Mouse (Mus musculus) liver, embryonic 14.5 days (tissue): ENCODE data around the gene Ankrd55.

Experiments used
- CTCF ChIP-seq: IDR thresholded peaks from 2 replicates; pipeline ENCODE4 v1.5.1; 2016; ENCODE audit warnings: antibody characterized with exemption, low read depth, control low read depth
- EP300 ChIP-seq: IDR thresholded peaks from 2 replicates; pipeline ENCODE4 v1.6.1; 2016; ENCODE audit warnings: antibody characterized with exemption, low read depth

- TF ChIP-seq CTCF, result no peak
- no peak for TF ChIP-seq EP300
Measured at GRCm38 (mm10) chr13:112287571-112288224, 553 bp upstream of the Ankrd55 start.
